Mouse (Mus musculus): ENCODE measurements around the gene Fam117a. TPM values are rescaled to one million over a fixed set of nuclear protein-coding genes. Genes with fewer than 3 reads are reported as not detected.

Gene Fam117a
- polyA plus RNA-seq, 2 experiments, result 71.6 to 103 TPM

GRCm38 (mm10) chr11:95392223-95392667 is 55.4 kb downstream of the Fam117a start:
- no peak overlapping the region for H3K9ac ChIP-seq (replicated peaks)
- WGBS (ENCODE audit: insufficient replicate concordance), result 68% methylated on average over 7 of the region's 7 CpGs
- H3K4me1 ChIP-seq (replicated peaks; ENCODE audit: control insufficient read depth in 2 of 2, insufficient read depth in 2 of 2, low read length in 1 of 2), result no peaks in the 10 kb centered on the region
- H3K27me3 ChIP-seq (ENCODE audit: control insufficient read depth, insufficient read depth, low read length), result no peaks in the 10 kb centered on the region
- no peak for ATAC-seq (ENCODE audit: insufficient read depth)
- DNase-seq (ENCODE audit: low read depth in 3 of 3, low spot score in 3 of 3), result no peak
- no peak overlapping the region for H3K4me2 ChIP-seq (ENCODE audit: low read depth)
- no peak overlapping the region for H3K4me3 ChIP-seq (ENCODE audit: insufficient read depth in 1 of 2, low read depth in 2 of 2, low read length in 2 of 2)
- TF ChIP-seq CTCF (IDR thresholded peaks at IDR 0.05; ENCODE audit: low read depth), result no peak
- TF ChIP-seq EP300 (IDR thresholded peaks at IDR 0.05; ENCODE audit: low read depth), result no peak
- H3K9me3 ChIP-seq (ENCODE audit: control insufficient read depth, low read length), result no peaks in the 10 kb centered on the region
- peaks cover 11% of the 10 kb centered on the region for H3K36me3 ChIP-seq (replicated peaks; ENCODE audit: control insufficient read depth, insufficient read depth, low read depth)
- H3K27ac ChIP-seq, result no peak overlapping the region

GRCm38 (mm10) chr11:95392708-95393499 is 56.1 kb downstream of the Fam117a start:
- 77% methylated on average over 11 of the region's 11 CpGs for WGBS (ENCODE audit: insufficient replicate concordance)
- H3K27ac ChIP-seq, result no peak overlapping the region
- no peak overlapping the region for H3K4me3 ChIP-seq (ENCODE audit: insufficient read depth in 1 of 2, low read depth in 2 of 2, low read length in 2 of 2)
- H3K9me3 ChIP-seq (ENCODE audit: control insufficient read depth, low read length), result no peaks in the 10 kb centered on the region
- ATAC-seq (ENCODE audit: insufficient read depth) (no peak), DNase-seq (ENCODE audit: low read depth in 3 of 3, low spot score in 3 of 3) (no peak)
- peaks cover 7% of the 10 kb centered on the region for H3K36me3 ChIP-seq (replicated peaks; ENCODE audit: control insufficient read depth, insufficient read depth, low read depth)
- no peak for TF ChIP-seq CTCF (IDR thresholded peaks at IDR 0.05; ENCODE audit: low read depth)
- TF ChIP-seq EP300 (IDR thresholded peaks at IDR 0.05; ENCODE audit: low read depth), result no peak
- H3K4me1 ChIP-seq (replicated peaks; ENCODE audit: control insufficient read depth in 2 of 2, insufficient read depth in 2 of 2, low read length in 1 of 2), result no peaks in the 10 kb centered on the region
- no peaks in the 10 kb centered on the region for H3K27me3 ChIP-seq (ENCODE audit: control insufficient read depth, insufficient read depth, low read length)
- no peak overlapping the region for H3K4me2 ChIP-seq (ENCODE audit: low read depth)
- H3K9ac ChIP-seq (replicated peaks), result no peak overlapping the region

GRCm38 (mm10) chr11:95393500-95393816 is 56.6 kb downstream of the Fam117a start:
- H3K27ac ChIP-seq, result no peak overlapping the region
- TF ChIP-seq EP300 (IDR thresholded peaks at IDR 0.05; ENCODE audit: low read depth) (no peak), CTCF (IDR thresholded peaks at IDR 0.05; ENCODE audit: low read depth) (no peak)

GRCm38 (mm10) chr11:95394112-95394511 is 57.3 kb downstream of the Fam117a start:
- WGBS (ENCODE audit: insufficient replicate concordance), result 45% methylated on average over 5 of the region's 5 CpGs

More at GRCm38 (mm10) chr11:95393500-95393816, 56.6 kb downstream of the Fam117a start:
- H3K27me3 ChIP-seq (ENCODE audit: control insufficient read depth, insufficient read depth, low read length), result no peaks in the 10 kb centered on the region
- H3K4me2 ChIP-seq (ENCODE audit: low read depth), result no peak overlapping the region
- ATAC-seq (ENCODE audit: insufficient read depth), result no peak
- no peak overlapping the region for H3K4me3 ChIP-seq (ENCODE audit: insufficient read depth in 1 of 2, low read depth in 2 of 2, low read length in 2 of 2)
- no peaks in the 10 kb centered on the region for H3K4me1 ChIP-seq (replicated peaks; ENCODE audit: control insufficient read depth in 2 of 2, insufficient read depth in 2 of 2, low read length in 1 of 2)
- WGBS (ENCODE audit: insufficient replicate concordance), result 46% methylated on average over 5 of the region's 5 CpGs
- DNase-seq (ENCODE audit: low read depth in 3 of 3, low spot score in 3 of 3), result no peak
- H3K36me3 ChIP-seq (replicated peaks; ENCODE audit: control insufficient read depth, insufficient read depth, low read depth), result peaks cover 6% of the 10 kb centered on the region
- no peak overlapping the region for H3K9ac ChIP-seq (replicated peaks)
- H3K9me3 ChIP-seq (ENCODE audit: control insufficient read depth, low read length), result no peaks in the 10 kb centered on the region

DNA sequence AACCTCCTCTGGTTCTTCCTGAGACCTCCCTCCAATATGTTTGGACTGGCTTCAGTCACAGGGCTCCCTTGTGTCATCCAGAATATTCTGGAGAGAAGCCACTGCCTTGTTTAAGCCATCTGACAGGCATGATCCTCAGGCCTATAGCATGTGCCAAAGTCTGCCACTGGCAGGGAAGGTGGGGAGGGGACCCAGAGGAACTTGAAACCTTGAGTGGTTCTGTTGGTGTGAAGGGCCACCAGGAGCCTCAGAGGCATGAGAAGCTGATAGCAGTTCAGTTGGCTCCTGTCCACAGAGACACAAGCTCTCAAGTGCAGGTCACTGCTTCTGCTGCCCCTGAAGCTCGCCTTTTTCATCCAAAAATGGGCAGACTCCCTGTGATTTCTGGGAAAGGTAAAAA is 59.7 kb downstream of the Fam117a start:
- TF ChIP-seq EP300 (IDR thresholded peaks at IDR 0.05; ENCODE audit: low read depth) (no peak), CTCF (IDR thresholded peaks at IDR 0.05; ENCODE audit: low read depth) (no peak)
- H3K4me3 ChIP-seq (ENCODE audit: insufficient read depth in 1 of 2, low read depth in 2 of 2, low read length in 2 of 2), result no peak overlapping the region
- no peak overlapping the region for H3K4me2 ChIP-seq (ENCODE audit: low read depth)
- DNase-seq (ENCODE audit: low read depth in 3 of 3, low spot score in 3 of 3) (no peak), ATAC-seq (ENCODE audit: insufficient read depth) (no peak)
- no peaks in the 10 kb centered on the region for H3K36me3 ChIP-seq (replicated peaks; ENCODE audit: control insufficient read depth, insufficient read depth, low read depth)
- H3K27ac ChIP-seq, result no peak overlapping the region
- no peak overlapping the region for H3K9ac ChIP-seq (replicated peaks)
- no peaks in the 10 kb centered on the region; the same call in 1 of the 2 replicates for H3K27me3 ChIP-seq (ENCODE audit: control insufficient read depth, insufficient read depth, low read length)
- WGBS (ENCODE audit: insufficient replicate concordance), result 36% methylated on average over 1 of the region's 1 CpGs
- no peaks in the 10 kb centered on the region for H3K4me1 ChIP-seq (replicated peaks; ENCODE audit: control insufficient read depth in 2 of 2, insufficient read depth in 2 of 2, low read length in 1 of 2)
- H3K9me3 ChIP-seq (ENCODE audit: control insufficient read depth, low read length), result no peaks in the 10 kb centered on the region

More at GRCm38 (mm10) chr11:95394112-95394511, 57.3 kb downstream of the Fam117a start:
- Histone ChIP-seq H3K9ac (replicated peaks) (no peak overlapping the region), H3K4me1 (replicated peaks; ENCODE audit: control insufficient read depth in 2 of 2, insufficient read depth in 2 of 2, low read length in 1 of 2) (no peaks in the 10 kb centered on the region), H3K4me2 (ENCODE audit: low read depth) (no peak overlapping the region), H3K4me3 (ENCODE audit: insufficient read depth in 1 of 2, low read depth in 2 of 2, low read length in 2 of 2) (no peak overlapping the region), H3K27me3 (ENCODE audit: control insufficient read depth, insufficient read depth, low read length) (no peaks in the 10 kb centered on the region), H3K27ac (no peak overlapping the region), H3K36me3 (replicated peaks; ENCODE audit: control insufficient read depth, insufficient read depth, low read depth) (peaks cover 6% of the 10 kb centered on the region), H3K9me3 (ENCODE audit: control insufficient read depth, low read length) (no peaks in the 10 kb centered on the region)
- DNase-seq (ENCODE audit: low read depth in 3 of 3, low spot score in 3 of 3) (no peak), ATAC-seq (ENCODE audit: insufficient read depth) (no peak)
- TF ChIP-seq CTCF (IDR thresholded peaks at IDR 0.05; ENCODE audit: low read depth) (no peak), EP300 (IDR thresholded peaks at IDR 0.05; ENCODE audit: low read depth) (no peak)
